Mouse (Mus musculus): ENCODE measurements around the gene Msrb3. TPM values are rescaled to one million over a fixed set of nuclear protein-coding genes. Genes with fewer than 3 reads are reported as not detected.
A peak's percentile ranks its signal among the peaks of the same experiment; 100 is the strongest.

The Msrb3 gene
- polyA plus RNA-seq, 1 experiment: 5.2 TPM

DNA sequence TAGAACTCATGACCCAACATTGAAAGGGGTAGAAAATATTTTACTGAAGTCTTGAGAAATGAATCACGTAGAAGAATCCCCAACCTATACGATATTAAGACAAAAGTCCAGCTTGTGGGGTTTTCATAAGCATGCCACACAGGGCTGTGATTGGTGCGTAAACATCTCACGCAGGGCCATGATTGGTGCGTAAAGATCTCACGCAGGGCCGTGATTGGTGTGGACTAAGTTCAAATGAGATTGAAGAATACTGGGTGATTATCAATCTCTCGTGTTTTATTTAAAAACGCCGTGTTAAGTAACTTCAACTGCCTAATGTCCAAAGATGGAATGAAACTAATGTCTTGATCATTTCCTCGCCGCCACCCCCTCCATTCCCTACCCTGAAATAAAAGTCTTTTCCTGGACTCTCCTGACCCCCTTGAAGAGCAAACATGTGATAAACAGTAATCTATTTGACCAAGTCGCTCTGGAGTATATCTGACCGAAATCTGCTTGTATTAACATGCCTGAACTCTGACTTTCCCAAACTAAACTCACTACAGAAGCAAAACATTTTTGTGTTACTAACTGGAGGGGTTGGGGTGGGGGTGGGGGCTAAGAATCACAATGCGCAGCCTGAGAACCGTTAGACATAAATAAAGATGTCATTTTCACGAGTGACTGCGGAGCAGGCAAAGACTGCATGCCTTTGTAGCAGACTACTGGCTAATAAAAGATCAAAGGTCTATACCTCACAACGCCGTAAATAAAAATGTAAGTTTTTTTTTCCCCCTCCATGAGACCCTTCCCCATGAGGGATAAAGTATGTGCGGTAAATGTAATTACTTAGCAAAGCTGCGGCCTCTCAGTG, 27.0 kb downstream of the Msrb3 start:
- Histone ChIP-seq H3K27me3 (ENCODE audit: control insufficient read depth, insufficient read depth, low read length) (no peaks in the 10 kb centered on the region), H3K4me3 (replicated peaks; ENCODE audit: insufficient read depth, low read depth, low read length) (no peak overlapping the region), H3K27ac (ENCODE audit: insufficient read depth, low read length) (no peak overlapping the region), H3K4me1 (ENCODE audit: control insufficient read depth, insufficient read depth, low read length) (no peaks in the 10 kb centered on the region)
- DNase-seq: no peak
- 71% methylated on average over 22 of the region's 22 CpGs for WGBS
- TF ChIP-seq CTCF (IDR thresholded peaks at IDR 0.05; ENCODE audit: borderline replicate concordance, insufficient read depth, low read depth, low read length): no peak
- no peak for TF ChIP-seq POLR2A (IDR thresholded peaks at IDR 0.05; ENCODE audit: borderline replicate concordance, insufficient read depth, low read length)

DNA sequence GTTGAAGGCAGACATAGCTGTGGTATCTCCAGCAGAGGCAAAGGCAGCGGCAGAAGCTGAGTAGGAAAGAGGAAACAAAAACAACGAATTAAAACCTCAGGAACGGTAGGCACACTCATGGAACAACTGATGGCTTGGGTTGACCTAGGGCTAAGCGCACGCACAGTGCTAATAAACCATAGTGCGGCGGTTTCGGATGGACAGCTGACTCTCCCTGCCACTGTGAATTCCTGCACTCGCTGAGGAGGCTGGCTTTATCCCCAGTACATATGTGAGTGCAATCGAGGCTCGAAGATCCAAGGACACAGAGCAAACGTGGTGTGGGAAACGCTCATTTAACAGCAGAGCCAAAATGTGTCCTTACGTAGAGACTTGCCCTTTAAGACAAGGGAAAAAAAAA, 27.8 kb downstream of the Msrb3 start:
- TF ChIP-seq CTCF (IDR thresholded peaks at IDR 0.05; ENCODE audit: borderline replicate concordance, insufficient read depth, low read depth, low read length) (no peak), POLR2A (IDR thresholded peaks at IDR 0.05; ENCODE audit: borderline replicate concordance, insufficient read depth, low read length) (no peak)
- WGBS: 90% methylated on average over 14 of the region's 14 CpGs
- no peaks in the 10 kb centered on the region for H3K4me1 ChIP-seq (ENCODE audit: control insufficient read depth, insufficient read depth, low read length)
- H3K27ac ChIP-seq (ENCODE audit: insufficient read depth, low read length): no peak overlapping the region
- no peak for DNase-seq
- H3K27me3 ChIP-seq (ENCODE audit: control insufficient read depth, insufficient read depth, low read length): no peaks in the 10 kb centered on the region
- H3K4me3 ChIP-seq (replicated peaks; ENCODE audit: insufficient read depth, low read depth, low read length): no peak overlapping the region

DNA sequence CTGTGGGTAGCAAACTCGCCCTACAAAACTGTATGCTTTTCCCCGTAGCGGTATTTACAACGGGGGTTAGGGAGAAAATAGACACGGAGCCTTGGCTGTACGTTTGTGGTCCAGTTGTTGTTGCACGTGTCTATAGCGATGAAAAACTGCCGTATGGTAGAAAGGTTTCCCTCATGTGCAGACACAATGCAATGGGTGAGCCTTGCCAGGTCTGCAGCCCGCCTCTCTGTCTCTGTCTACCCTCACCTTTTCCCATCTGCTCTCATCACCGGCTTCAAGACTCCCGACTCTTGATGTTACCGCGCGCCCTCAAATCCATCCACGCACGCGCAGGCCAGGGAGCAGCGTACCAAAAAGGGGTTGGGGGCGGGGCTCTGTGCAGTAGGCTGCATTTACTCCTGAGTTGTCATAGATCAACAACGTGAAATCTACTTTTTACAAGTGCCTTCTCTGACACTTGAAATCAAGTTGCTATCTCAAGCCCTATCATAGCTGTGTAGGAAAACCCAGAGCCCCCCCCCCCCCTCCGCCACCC, 29.6 kb downstream of the Msrb3 start:
- Histone ChIP-seq H3K4me3 (replicated peaks; ENCODE audit: insufficient read depth, low read depth, low read length) (no peak overlapping the region), H3K4me1 (ENCODE audit: control insufficient read depth, insufficient read depth, low read length) (no peaks in the 10 kb centered on the region), H3K27ac (ENCODE audit: insufficient read depth, low read length) (no peak overlapping the region), H3K27me3 (ENCODE audit: control insufficient read depth, insufficient read depth, low read length) (no peaks in the 10 kb centered on the region)
- 91% methylated on average over 22 of the region's 22 CpGs for WGBS
- no peak for TF ChIP-seq CTCF (IDR thresholded peaks at IDR 0.05; ENCODE audit: borderline replicate concordance, insufficient read depth, low read depth, low read length)
- no peak for TF ChIP-seq POLR2A (IDR thresholded peaks at IDR 0.05; ENCODE audit: borderline replicate concordance, insufficient read depth, low read length)
- no peak for DNase-seq

DNA sequence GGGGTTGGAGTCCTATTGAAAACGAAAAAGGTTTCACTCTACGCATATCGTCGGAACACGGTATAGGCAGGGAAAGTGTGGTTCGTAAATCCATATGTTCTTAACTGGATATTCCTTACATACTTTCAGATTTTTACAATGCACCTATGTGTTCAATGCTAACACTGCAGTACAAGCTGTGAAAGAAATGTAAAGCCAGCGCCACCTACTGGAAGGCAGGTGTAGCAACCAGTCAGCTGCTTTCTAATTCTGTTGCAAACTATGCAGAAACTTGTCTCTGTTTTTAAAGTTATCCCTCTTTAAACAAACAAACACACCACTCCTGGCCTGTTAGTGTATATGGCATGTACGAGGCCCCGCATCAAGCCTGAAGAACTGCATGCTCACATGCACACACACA, 34.5 kb downstream of the Msrb3 start:
- TF ChIP-seq POLR2A (IDR thresholded peaks at IDR 0.05; ENCODE audit: borderline replicate concordance, insufficient read depth, low read length): no peak
- peak; percentile 74 for TF ChIP-seq CTCF (IDR thresholded peaks at IDR 0.05; ENCODE audit: borderline replicate concordance, insufficient read depth, low read depth, low read length)
- no peak overlapping the region for H3K27ac ChIP-seq (ENCODE audit: insufficient read depth, low read length)
- peak; percentile 45 to 49 for DNase-seq
- no peak overlapping the region for H3K4me3 ChIP-seq (replicated peaks; ENCODE audit: insufficient read depth, low read depth, low read length)
- no peaks in the 10 kb centered on the region for H3K4me1 ChIP-seq (ENCODE audit: control insufficient read depth, insufficient read depth, low read length)
- H3K27me3 ChIP-seq (ENCODE audit: control insufficient read depth, insufficient read depth, low read length): no peaks in the 10 kb centered on the region
- WGBS: 28% methylated on average over 9 of the region's 9 CpGs

DNA sequence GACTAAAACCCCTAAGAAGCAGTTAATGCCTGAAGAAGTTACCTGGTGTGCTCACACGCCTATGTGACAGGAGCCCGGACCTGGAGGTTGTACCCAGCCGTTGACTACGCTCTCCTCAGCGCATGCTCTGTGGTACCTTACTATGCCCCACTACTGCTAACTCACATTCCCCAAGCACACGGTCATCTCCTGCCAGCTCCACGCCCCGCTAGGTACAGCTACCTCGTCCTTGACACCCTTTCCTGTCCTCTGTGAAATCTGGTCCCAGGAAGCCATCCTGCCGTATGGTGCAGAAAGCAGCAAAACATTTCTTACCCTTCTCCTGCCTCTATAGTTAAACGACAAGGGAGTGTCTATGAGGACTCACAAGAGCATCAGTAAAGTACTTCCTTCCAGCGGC, 37.2 kb downstream of the Msrb3 start:
- no peak for DNase-seq
- H3K4me3 ChIP-seq (replicated peaks; ENCODE audit: insufficient read depth, low read depth, low read length): no peak overlapping the region
- TF ChIP-seq CTCF (IDR thresholded peaks at IDR 0.05; ENCODE audit: borderline replicate concordance, insufficient read depth, low read depth, low read length) (no peak), POLR2A (IDR thresholded peaks at IDR 0.05; ENCODE audit: borderline replicate concordance, insufficient read depth, low read length) (no peak)
- no peak overlapping the region for H3K27ac ChIP-seq (ENCODE audit: insufficient read depth, low read length)
- H3K4me1 ChIP-seq (ENCODE audit: control insufficient read depth, insufficient read depth, low read length): no peaks in the 10 kb centered on the region
- no peaks in the 10 kb centered on the region for H3K27me3 ChIP-seq (ENCODE audit: control insufficient read depth, insufficient read depth, low read length)
- WGBS: 97% methylated on average over 12 of the region's 12 CpGs

DNA sequence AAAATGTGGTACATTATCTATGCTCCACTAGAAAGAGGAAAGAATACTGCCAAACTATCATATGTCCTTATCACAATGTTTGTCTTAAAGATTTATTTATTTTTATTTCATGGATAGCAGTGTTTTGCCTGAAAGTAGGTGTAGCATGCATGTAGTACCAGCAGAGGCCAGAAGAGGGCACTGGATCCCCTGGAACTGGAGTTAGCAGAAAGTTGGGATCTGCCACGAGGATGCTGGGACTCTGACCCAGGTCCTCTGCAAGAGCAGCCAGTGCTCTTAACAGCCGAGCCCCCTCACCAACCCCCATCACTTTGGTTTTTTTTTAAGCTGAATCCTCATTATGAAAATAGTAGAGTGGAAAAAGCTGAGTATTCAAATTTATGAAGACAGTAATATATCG, 37.7 kb downstream of the Msrb3 start:
- DNase-seq: peak in 1 of 2 experiments; percentile 26
- WGBS: 74% methylated on average over 3 of the region's 3 CpGs
- no peak for TF ChIP-seq POLR2A (IDR thresholded peaks at IDR 0.05; ENCODE audit: borderline replicate concordance, insufficient read depth, low read length)
- TF ChIP-seq CTCF (IDR thresholded peaks at IDR 0.05; ENCODE audit: borderline replicate concordance, insufficient read depth, low read depth, low read length): no peak
- Histone ChIP-seq H3K4me1 (ENCODE audit: control insufficient read depth, insufficient read depth, low read length) (no peaks in the 10 kb centered on the region), H3K27ac (ENCODE audit: insufficient read depth, low read length) (no peak overlapping the region), H3K4me3 (replicated peaks; ENCODE audit: insufficient read depth, low read depth, low read length) (no peak overlapping the region), H3K27me3 (ENCODE audit: control insufficient read depth, insufficient read depth, low read length) (no peaks in the 10 kb centered on the region)

DNA sequence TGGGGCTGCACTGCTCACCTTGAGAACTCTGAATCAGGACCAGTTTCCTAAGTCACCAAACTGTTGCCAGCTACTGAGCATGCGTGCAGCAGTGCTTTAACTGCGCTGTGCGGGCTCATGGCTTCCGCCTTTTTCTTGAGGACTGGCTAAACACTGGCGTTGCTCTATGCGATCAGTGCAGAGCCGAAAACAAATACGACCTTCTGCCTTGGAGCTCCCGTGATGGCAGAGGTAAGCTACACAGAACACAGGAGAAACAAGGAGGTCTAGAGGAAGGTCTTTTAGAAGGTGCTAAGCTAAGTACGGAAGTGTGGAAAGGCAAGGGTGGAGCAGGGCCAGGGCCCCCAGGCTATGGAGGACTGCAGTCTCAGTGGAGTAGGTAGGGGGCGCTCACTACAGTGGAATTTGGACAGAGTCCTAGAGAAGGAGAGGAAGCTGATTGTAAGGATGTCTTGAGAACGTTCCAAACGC, 41.3 kb downstream of the Msrb3 start:
- TF ChIP-seq CTCF (IDR thresholded peaks at IDR 0.05; ENCODE audit: borderline replicate concordance, insufficient read depth, low read depth, low read length) (peak; percentile 36; the same call in 1 of the 2 replicates), POLR2A (IDR thresholded peaks at IDR 0.05; ENCODE audit: borderline replicate concordance, insufficient read depth, low read length) (no peak)
- DNase-seq: no peak
- Histone ChIP-seq H3K4me1 (ENCODE audit: control insufficient read depth, insufficient read depth, low read length) (no peaks in the 10 kb centered on the region), H3K27me3 (ENCODE audit: control insufficient read depth, insufficient read depth, low read length) (no peaks in the 10 kb centered on the region; the same call in 1 of the 2 replicates), H3K27ac (ENCODE audit: insufficient read depth, low read length) (no peak overlapping the region), H3K4me3 (replicated peaks; ENCODE audit: insufficient read depth, low read depth, low read length) (peak overlapping the region; percentile 44)
- 43% methylated on average over 13 of the region's 13 CpGs for WGBS

DNA sequence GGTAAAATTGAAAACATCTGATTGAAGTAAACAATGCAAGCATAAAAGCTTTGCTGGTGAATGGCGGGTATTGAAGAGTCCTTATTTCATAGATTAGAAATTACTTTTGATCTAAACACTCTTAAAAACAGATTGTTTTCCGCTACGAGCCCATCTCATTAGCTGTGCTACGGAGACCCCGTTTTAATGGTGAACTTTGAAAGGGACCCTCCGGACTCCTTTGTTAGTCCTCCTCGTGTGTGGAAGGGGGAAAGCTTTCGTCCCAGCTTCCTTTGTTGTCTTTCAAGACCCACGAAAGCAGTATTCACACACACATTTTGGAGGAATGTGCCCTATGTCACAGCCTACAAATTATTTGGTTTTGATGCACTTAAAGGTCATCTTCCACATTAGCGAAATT, 44.6 kb downstream of the Msrb3 start:
- WGBS: 73% methylated on average over 10 of the region's 10 CpGs
- H3K27ac ChIP-seq (ENCODE audit: insufficient read depth, low read length): no peak overlapping the region
- no peak for DNase-seq
- TF ChIP-seq POLR2A (IDR thresholded peaks at IDR 0.05; ENCODE audit: borderline replicate concordance, insufficient read depth, low read length) (no peak), CTCF (IDR thresholded peaks at IDR 0.05; ENCODE audit: borderline replicate concordance, insufficient read depth, low read depth, low read length) (no peak)
- no peaks in the 10 kb centered on the region for H3K4me1 ChIP-seq (ENCODE audit: control insufficient read depth, insufficient read depth, low read length)
- H3K27me3 ChIP-seq (ENCODE audit: control insufficient read depth, insufficient read depth, low read length): no peaks in the 10 kb centered on the region; the same call in 1 of the 2 replicates
- no peak overlapping the region for H3K4me3 ChIP-seq (replicated peaks; ENCODE audit: insufficient read depth, low read depth, low read length)
